Mouse (Mus musculus) liver, embryonic 14.5 days (tissue): ENCODE measurements at regions not wholly inside any gene's neighbourhood (a gene's known extent, or its start where the extent isn't known, plus 50 kb on each side); places are given as distances from the start of the nearest gene placed in this dataset.

Source experiments
- CTCF ChIP-seq: IDR thresholded peaks from 2 replicates; pipeline ENCODE4 v1.5.1; 2016; ENCODE audit warnings: antibody characterized with exemption, low read depth, control low read depth
- EP300 ChIP-seq: IDR thresholded peaks from 2 replicates; pipeline ENCODE4 v1.6.1; 2016; ENCODE audit warnings: antibody characterized with exemption, low read depth

GRCm38 (mm10) chr14:105622166-105622565 is 274.5 kb downstream of the Spry2 start:
- TF ChIP-seq CTCF (no peak), EP300 (no peak)
